Mouse (Mus musculus): ENCODE data around the gene Aff3. TPM values are rescaled to one million over a fixed set of nuclear protein-coding genes. Genes with fewer than 3 reads are reported as not detected.

Gene Aff3
- total and polyA plus RNA-seq, 2 experiments from 2014 or later, result 23.1 to 55.6 TPM

- H3K4me2 ChIP-seq (ENCODE audit: low read depth, low read length), result no peak overlapping the region
- no peaks in the 10 kb centered on the region for H3K36me3 ChIP-seq (ENCODE audit: insufficient read depth, low read length)
- H3K4me3 ChIP-seq (ENCODE audit: low read length), result no peak overlapping the region
- DNase-seq (ENCODE audit: low spot score) (no peak), ATAC-seq (no peak)
- WGBS, result 70% methylated on average over 3 of the region's 3 CpGs
- no peak for TF ChIP-seq CTCF (IDR thresholded peaks at IDR 0.05; ENCODE audit: low read depth)
- H3K9ac ChIP-seq (replicated peaks; ENCODE audit: low read length), result no peak overlapping the region
- no peak overlapping the region for H3K27ac ChIP-seq
- no peaks in the 10 kb centered on the region for H3K9me3 ChIP-seq (ENCODE audit: low read length)
- peaks cover 23% of the 10 kb centered on the region for H3K4me1 ChIP-seq (ENCODE audit: insufficient read depth, low read length)
- no peaks in the 10 kb centered on the region for H3K27me3 ChIP-seq (ENCODE audit: insufficient read depth, low read length)
Measured at GRCm38 (mm10) chr1:38448854-38449253, 215.9 kb downstream of the Aff3 start.

DNA sequence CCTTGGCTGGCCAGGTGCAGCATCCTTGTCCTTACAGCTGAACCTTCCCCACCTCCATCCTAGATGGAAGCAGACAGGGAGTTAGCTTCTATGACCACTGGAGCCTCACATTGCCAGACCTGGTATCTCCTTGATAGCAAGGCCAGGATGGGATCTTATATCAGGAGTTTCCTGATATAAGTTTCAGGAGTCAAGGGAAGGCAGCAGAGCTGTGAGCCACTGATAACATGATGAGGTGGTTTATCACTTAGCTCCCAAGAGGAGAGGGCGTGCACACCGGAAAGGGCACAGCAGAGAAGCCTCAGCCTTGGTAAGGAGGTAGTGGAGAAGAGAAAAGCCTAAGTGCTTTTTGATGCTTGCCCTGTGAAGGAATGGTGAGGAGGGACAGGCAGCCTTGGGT lies 217.2 kb downstream of the Aff3 start:
- no peak for DNase-seq (ENCODE audit: low spot score)
- TF ChIP-seq CTCF (IDR thresholded peaks at IDR 0.05; ENCODE audit: low read depth), result no peak
- H3K4me1 ChIP-seq (ENCODE audit: insufficient read depth, low read length), result peaks cover 23% of the 10 kb centered on the region
- no peaks in the 10 kb centered on the region for H3K9me3 ChIP-seq (ENCODE audit: low read length)
- no peak overlapping the region for H3K9ac ChIP-seq (replicated peaks; ENCODE audit: low read length)
- H3K27ac ChIP-seq, result no peak overlapping the region
- no peak overlapping the region for H3K4me3 ChIP-seq (ENCODE audit: low read length)
- H3K36me3 ChIP-seq (ENCODE audit: insufficient read depth, low read length), result no peaks in the 10 kb centered on the region
- 91% methylated on average over 2 of the region's 2 CpGs for WGBS
- H3K27me3 ChIP-seq (ENCODE audit: insufficient read depth, low read length), result no peaks in the 10 kb centered on the region
- no peak overlapping the region for H3K4me2 ChIP-seq (ENCODE audit: low read depth, low read length)
- no peak for ATAC-seq

GRCm38 (mm10) chr1:38446152-38446820 lies 218.5 kb downstream of the Aff3 start:
- peaks cover 18% of the 10 kb centered on the region for H3K4me1 ChIP-seq (ENCODE audit: insufficient read depth, low read length)
- no peak for TF ChIP-seq CTCF (IDR thresholded peaks at IDR 0.05; ENCODE audit: low read depth)
- no peak overlapping the region for H3K9ac ChIP-seq (replicated peaks; ENCODE audit: low read length)
- DNase-seq (ENCODE audit: low spot score) (peak; percentile 14), ATAC-seq (no peak)
- no peak overlapping the region for H3K4me3 ChIP-seq (ENCODE audit: low read length)
- no peak overlapping the region for H3K4me2 ChIP-seq (ENCODE audit: low read depth, low read length)
- no peaks in the 10 kb centered on the region for H3K9me3 ChIP-seq (ENCODE audit: low read length)
- no peak overlapping the region for H3K27ac ChIP-seq
- H3K27me3 ChIP-seq (ENCODE audit: insufficient read depth, low read length), result no peaks in the 10 kb centered on the region
- 59% methylated on average over 12 of the region's 12 CpGs for WGBS
- no peaks in the 10 kb centered on the region for H3K36me3 ChIP-seq (ENCODE audit: insufficient read depth, low read length)

DNA sequence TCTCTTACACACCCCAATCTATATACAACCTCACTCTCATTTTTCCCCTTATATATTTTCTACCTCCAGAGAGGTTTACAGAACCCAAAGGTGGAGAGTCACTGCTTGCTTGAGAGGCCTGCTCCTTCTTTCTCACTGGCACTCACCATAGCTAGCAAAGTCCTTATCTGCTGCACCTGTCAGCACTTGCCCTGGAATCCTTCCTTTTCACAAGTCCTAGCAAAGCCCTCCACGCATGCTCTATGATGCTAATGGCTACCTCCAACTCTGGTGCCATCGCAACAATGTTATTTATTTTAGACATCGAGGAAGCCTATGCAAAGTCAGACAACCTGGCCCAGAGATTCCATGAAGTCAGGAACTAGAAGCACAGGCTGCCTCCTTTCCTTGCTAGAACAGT lies 221.9 kb downstream of the Aff3 start:
- H3K27me3 ChIP-seq (ENCODE audit: insufficient read depth, low read length), result no peaks in the 10 kb centered on the region
- no peaks in the 10 kb centered on the region for H3K36me3 ChIP-seq (ENCODE audit: insufficient read depth, low read length)
- H3K9me3 ChIP-seq (ENCODE audit: low read length), result no peaks in the 10 kb centered on the region
- H3K4me3 ChIP-seq (ENCODE audit: low read length), result no peak overlapping the region
- H3K27ac ChIP-seq, result no peak overlapping the region
- 89% methylated on average over 3 of the region's 3 CpGs for WGBS
- H3K4me1 ChIP-seq (ENCODE audit: insufficient read depth, low read length), result peaks cover 22% of the 10 kb centered on the region
- no peak overlapping the region for H3K4me2 ChIP-seq (ENCODE audit: low read depth, low read length)
- DNase-seq (ENCODE audit: low spot score) (no peak), ATAC-seq (no peak)
- no peak for TF ChIP-seq CTCF (IDR thresholded peaks at IDR 0.05; ENCODE audit: low read depth)
- H3K9ac ChIP-seq (replicated peaks; ENCODE audit: low read length), result no peak overlapping the region

DNA sequence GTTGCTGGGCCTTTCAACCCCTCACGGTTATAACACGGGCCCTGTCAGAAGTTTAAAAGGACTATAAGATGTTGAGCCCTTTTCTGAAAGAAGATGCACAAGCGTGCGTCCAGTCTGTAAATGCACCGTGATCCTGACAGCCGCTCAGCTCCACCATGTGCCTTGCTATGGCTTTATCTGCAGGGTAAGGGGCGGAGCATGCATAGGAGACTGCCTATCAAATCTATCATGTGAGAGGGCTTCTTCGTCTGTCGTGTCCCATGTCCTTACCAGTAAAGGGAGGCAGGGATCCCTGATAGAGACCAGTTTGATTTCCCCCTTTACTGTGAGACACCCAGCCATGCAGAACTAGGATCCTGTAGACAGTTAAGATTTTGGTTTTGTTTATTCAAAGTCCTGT lies 222.3 kb downstream of the Aff3 start:
- H3K4me2 ChIP-seq (ENCODE audit: low read depth, low read length), result no peak overlapping the region
- no peak for ATAC-seq
- no peaks in the 10 kb centered on the region for H3K9me3 ChIP-seq (ENCODE audit: low read length)
- WGBS, result 58% methylated on average over 9 of the region's 9 CpGs
- no peaks in the 10 kb centered on the region for H3K36me3 ChIP-seq (ENCODE audit: insufficient read depth, low read length)
- no peak for DNase-seq (ENCODE audit: low spot score)
- no peak overlapping the region for H3K27ac ChIP-seq
- no peak overlapping the region for H3K9ac ChIP-seq (replicated peaks; ENCODE audit: low read length)
- H3K4me1 ChIP-seq (ENCODE audit: insufficient read depth, low read length), result peaks cover 26% of the 10 kb centered on the region
- H3K4me3 ChIP-seq (ENCODE audit: low read length), result no peak overlapping the region
- no peak for TF ChIP-seq CTCF (IDR thresholded peaks at IDR 0.05; ENCODE audit: low read depth)
- H3K27me3 ChIP-seq (ENCODE audit: insufficient read depth, low read length), result no peaks in the 10 kb centered on the region

- no peak for ATAC-seq
Measured at GRCm38 (mm10) chr1:38441800-38442199, 223.0 kb downstream of the Aff3 start.

GRCm38 (mm10) chr1:38440471-38440815 lies 224.3 kb downstream of the Aff3 start:
- Histone ChIP-seq H3K4me2 (ENCODE audit: low read depth, low read length) (no peak overlapping the region), H3K9me3 (ENCODE audit: low read length) (no peaks in the 10 kb centered on the region), H3K27ac (peak overlapping the region; percentile 17), H3K9ac (replicated peaks; ENCODE audit: low read length) (no peak overlapping the region), H3K4me3 (ENCODE audit: low read length) (no peak overlapping the region), H3K36me3 (ENCODE audit: insufficient read depth, low read length) (no peaks in the 10 kb centered on the region), H3K4me1 (ENCODE audit: insufficient read depth, low read length) (peaks cover 21% of the 10 kb centered on the region), H3K27me3 (ENCODE audit: insufficient read depth, low read length) (no peaks in the 10 kb centered on the region)
- no peak for TF ChIP-seq CTCF (IDR thresholded peaks at IDR 0.05; ENCODE audit: low read depth)
- ATAC-seq, result no peak
- DNase-seq (ENCODE audit: low spot score), result no peak
- WGBS, result 49% methylated on average over 6 of the region's 6 CpGs

More at GRCm38 (mm10) chr1:38441800-38442199, 223.0 kb downstream of the Aff3 start:
- Histone ChIP-seq H3K9ac (replicated peaks; ENCODE audit: low read length) (no peak overlapping the region), H3K27me3 (ENCODE audit: insufficient read depth, low read length) (no peaks in the 10 kb centered on the region), H3K4me3 (ENCODE audit: low read length) (no peak overlapping the region), H3K36me3 (ENCODE audit: insufficient read depth, low read length) (no peaks in the 10 kb centered on the region), H3K4me1 (ENCODE audit: insufficient read depth, low read length) (peaks cover 26% of the 10 kb centered on the region), H3K4me2 (ENCODE audit: low read depth, low read length) (no peak overlapping the region), H3K27ac (no peak overlapping the region), H3K9me3 (ENCODE audit: low read length) (no peaks in the 10 kb centered on the region)
- no peak for TF ChIP-seq CTCF (IDR thresholded peaks at IDR 0.05; ENCODE audit: low read depth)
- DNase-seq (ENCODE audit: low spot score), result no peak
- WGBS, result 55% methylated on average over 2 of the region's 2 CpGs

All from hindbrain, postnatal 0 days (tissue).